Mouse (Mus musculus): ENCODE measurements at regions not wholly inside any gene's neighbourhood (a gene's known extent, or its start where the extent isn't known, plus 50 kb on each side); places are given as distances from the start of the nearest gene placed in this dataset.

DNA sequence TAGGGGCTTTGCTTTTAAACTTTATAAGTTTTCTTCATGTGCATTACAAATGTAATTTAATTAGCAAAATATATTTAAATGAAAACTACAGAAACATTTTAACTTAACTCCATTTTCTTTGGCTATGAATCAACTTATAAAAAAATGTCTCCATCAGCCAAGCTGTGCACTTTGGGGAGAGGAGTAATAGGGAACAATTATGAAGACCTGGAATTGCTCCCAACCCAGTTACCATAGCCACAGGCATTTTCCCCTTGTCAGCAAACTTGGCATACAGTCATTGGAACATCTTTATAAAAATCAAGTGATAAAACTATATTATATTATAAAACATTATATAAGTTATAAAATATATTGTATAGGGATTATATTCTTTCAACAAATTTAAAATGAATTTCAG lies 65.0 kb downstream of the Atxn7l3b start:
- DNase-seq (ENCODE audit: low spot score in 2 of 2) = peak; percentile 5 to 63

DNA sequence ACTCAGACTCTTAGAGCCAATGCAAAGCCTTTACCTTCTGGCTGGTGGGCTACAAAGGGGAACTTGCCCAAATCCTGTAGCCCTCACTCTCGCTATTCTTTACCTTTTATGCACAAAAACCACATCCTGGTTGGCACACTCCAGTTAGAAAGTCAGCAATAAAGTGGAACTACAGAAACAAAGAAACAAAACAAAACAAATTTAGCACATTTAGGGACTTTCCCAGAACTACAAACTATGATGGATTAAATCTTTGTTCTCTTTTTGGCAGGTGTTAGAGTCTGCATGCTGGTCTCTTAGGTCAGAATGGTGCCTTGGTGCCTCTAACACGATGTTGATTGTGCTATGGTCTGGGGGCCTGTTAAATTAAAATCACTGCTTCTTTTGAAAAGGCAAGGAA lies 65.4 kb downstream of the Atxn7l3b start:
- no peak for DNase-seq (ENCODE audit: low spot score in 2 of 2)

DNA sequence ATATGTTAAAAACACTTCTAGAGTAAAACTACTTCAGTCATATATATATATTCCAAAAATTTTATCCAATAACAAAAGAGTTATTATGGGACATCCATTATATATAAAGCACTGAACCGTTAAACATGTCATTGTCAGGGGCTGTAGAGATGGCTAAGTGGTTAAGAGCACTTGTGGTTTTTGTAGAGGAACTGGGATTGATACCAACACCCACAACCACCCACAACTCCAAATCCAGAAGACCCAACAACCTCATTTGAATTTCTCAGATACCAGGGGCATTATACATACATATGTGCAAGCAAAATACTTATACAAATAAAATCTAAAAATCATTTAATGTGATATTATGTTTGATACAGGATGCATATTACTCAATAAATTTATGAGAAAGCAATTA lies 76.8 kb downstream of the Atxn7l3b start:
- no peak for DNase-seq (ENCODE audit: low spot score in 2 of 2)

DNA sequence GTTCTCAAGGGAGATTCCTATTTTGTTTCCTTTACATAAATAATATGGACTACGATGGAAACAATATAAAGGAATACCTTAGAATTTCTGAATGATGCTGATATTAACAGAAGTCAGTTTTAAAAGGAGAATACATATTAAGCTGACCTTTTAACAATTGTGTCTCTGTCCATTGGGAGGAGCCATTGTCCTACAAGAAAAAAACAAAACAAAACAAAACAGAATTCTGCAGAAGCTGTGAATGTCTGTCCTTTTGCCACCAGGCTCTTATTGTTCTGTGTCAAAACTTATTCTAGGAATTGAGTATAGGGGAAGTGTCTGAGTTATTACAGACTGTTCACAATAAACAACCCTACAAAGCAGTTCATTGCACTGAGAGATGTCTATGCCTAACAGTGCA lies 82.6 kb downstream of the Atxn7l3b start:
- no peak for DNase-seq (ENCODE audit: low spot score in 2 of 2)

DNA sequence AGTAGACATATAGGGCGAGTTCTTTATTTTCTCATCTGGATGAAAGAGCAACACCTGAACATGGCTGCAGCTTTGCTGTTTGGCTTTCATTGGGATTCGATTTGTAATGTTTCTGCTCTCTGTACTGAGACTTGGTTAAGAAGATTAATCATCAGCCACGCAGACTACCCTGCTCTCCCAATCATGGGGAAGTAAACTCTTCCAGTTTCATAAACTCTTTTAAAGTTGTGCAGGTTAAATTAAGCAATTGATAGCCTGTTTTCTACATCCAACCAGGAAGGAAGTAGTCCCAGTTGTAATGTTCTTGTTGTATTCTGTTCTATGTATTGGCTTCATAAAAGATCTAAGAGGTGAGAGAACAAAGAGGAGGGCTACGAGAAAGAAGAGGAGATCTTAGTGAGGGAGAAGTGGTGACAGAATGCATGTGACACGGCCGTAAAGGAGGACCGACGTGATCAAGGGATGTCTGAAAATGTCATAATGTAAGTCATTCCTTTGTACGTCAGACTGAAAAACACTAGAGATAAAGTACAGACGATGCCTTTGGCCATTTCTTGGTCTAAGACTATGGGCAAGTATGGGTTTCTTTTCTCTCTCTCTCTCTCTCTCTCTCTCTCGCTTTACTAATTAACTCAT lies 91.3 kb downstream of the Atxn7l3b start:
- no peak for DNase-seq (ENCODE audit: low spot score in 2 of 2)

DNA sequence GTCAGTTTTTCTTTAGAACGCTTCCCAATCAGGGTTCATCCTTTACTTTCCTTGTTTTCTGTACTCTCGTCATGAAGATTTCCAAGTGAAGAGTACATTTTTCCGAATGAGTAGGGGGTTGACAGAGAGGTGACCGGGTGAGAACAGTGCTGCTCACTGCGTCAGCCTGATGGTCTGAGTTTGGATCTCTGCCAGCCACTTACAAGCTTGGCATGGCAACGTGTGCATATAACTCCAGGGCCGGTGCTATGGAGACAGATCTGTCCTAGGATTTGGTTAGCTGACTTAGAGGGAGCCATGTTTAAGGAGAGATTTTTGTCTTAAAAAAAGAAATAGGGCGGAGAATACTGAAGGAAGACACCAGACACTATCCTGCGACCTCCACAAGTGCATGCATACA lies 92.8 kb downstream of the Atxn7l3b start:
- DNase-seq (ENCODE audit: low spot score in 2 of 2) = no peak

DNA sequence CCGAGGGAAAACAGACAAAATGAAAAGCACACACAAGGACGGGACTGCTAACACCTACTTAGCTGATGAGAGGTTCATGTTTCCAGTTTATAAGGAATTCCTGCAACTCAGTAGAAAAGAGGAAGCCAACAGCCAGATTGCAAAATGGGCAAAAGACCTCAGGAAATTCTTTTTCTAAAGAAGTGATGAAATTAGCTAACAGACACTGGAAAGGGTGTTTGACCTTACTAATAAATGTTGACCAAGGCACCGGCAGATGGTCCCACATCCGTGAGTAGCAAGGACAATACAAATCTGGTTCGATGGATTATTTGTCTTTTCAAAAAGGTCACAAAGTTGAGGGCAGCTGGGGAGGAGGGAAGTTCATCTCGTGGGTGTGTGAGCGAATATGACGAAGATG lies 93.3 kb downstream of the Atxn7l3b start:
- DNase-seq (ENCODE audit: low spot score in 2 of 2) = no peak

DNA sequence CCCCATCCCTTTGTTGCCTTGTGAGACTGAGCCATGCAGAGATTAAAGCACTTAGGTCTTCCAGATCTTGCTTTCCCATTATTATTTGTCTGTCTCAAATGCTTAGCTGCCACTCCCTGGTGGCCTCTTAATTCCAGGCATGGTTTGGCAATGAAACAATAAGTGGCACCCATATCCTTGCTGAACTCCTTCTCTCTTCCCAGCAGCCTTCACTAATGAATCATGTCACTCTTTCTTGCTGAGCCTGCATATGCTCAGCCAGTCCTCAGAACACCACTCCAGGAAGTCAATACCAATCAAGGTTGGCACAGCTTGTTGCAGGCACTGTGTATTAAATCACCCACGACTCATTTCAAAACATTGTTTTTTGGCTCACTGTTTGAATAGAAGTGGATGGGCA lies 118.6 kb downstream of the Atxn7l3b start:
- DNase-seq (ENCODE audit: low spot score in 2 of 2) = no peak

DNA sequence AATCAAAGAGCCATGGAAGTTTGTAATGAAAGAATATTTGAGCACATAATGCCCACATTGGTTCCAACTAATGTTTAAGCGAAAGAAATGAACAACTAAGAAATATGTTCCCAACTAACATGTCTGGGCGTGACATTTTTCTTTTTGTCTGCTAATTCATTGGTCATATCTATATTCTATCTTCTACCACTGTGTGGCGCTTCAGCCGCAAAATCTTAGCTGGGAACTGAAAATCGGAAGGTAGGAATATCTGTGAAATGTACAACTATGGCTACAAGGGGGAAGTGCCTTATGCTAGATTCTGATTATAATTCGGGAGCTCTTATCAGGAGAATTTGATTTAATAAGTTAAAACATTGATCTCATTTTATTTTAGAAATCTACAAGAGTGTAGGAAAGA lies 125.2 kb downstream of the Atxn7l3b start:
- peak in 1 of 2 experiments; percentile 39 for DNase-seq (ENCODE audit: low spot score in 2 of 2)

DNA sequence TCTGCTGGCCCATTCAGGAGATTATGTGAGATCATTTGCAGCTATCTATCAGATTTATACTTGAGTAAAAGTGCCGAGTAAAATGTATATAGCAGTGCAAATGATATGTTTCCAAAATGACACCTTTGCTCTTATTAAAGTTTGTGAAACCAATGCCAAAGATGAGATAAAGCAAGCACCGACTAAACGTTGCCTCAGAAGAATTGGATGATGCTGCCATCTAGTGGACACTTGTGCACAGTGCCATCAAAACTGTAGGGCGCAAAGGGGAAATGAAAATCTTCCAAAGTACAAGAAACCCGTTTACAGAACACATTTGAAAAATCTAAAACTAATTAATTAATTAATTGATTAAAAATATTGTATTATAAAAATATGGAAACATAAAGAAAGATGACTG lies 127.2 kb downstream of the Atxn7l3b start:
- peak; percentile 7 to 53 for DNase-seq (ENCODE audit: low spot score in 2 of 2)

DNA sequence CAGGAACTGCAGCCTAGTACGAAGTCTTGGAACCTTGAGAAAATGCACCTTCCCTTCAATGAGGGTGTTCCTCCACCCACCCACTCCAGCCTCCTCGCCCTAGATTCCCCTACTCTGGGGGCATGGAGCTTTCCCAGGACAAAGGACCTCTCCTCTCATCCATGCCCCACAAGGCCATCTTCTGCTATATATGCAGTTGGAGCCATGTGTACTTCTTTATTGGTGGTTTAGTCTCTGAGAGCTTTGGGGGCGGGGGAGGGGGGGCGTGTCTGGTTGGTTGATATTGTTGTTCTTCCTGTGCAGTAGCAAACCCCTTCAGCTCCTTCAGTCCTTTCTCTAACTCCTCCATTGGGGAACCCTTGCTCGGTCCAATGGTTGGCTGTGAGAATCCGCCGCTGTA lies 130.2 kb downstream of the Atxn7l3b start:
- DNase-seq (ENCODE audit: low spot score in 2 of 2) = no peak

DNA sequence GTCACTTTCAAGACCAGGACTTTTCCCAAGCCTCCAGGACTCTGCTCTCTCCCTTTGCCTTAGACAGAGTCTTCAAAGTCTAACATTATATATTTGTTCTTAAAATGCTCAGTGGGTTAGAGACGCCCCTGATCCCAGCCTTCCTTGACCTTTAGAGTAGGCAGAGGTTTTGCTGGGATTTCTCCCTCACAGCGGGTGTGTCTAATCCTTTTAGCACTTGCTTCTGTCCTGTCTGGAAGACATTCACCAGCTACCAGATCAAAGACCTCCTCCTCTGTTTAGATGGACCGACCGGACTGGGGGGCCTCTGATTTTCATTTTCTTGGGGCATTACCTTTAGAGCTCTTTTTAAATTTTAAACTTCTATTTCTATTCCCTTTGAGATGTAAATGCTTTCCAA lies 130.7 kb downstream of the Atxn7l3b start:
- DNase-seq (ENCODE audit: low spot score in 2 of 2) = no peak

DNA sequence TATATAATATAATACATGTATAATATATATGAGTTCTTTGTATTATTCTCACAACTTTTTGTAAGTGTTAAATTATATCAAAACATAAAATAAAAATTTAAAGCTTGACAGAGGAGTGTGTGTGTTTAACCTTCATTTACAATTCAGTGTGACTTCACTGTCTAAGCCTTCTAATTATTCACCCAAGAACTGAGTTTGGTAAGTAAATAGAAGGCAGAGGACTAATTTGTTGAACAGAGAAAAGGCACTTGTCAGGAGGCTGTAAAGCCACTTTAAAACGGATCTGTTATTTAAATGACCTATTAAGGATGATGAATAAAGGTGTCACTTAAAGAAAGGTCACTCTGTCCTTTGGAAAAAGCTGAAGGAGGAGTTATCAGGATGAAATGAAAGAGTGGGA lies 132.9 kb downstream of the Atxn7l3b start:
- no peak for DNase-seq (ENCODE audit: low spot score in 2 of 2)

DNA sequence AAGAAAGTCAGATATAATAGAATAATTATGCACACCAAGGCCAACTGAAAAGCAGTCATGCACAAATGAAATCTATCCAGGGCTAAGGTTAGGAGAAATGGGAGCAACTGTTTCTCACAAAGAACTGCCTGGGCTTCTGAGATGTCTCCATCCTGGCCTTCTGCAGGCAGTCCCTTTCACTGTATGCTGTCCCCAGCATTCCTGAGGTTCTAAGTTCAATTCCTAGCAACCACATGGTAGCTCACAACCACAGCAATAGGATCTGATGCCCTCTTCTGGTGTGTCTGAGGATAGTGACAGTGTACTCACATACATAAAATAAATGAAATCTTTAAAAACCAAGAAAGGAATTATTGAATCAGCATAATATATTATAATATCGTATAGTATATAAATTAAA lies 133.3 kb downstream of the Atxn7l3b start:
- DNase-seq (ENCODE audit: low spot score in 2 of 2) = no peak

DNA sequence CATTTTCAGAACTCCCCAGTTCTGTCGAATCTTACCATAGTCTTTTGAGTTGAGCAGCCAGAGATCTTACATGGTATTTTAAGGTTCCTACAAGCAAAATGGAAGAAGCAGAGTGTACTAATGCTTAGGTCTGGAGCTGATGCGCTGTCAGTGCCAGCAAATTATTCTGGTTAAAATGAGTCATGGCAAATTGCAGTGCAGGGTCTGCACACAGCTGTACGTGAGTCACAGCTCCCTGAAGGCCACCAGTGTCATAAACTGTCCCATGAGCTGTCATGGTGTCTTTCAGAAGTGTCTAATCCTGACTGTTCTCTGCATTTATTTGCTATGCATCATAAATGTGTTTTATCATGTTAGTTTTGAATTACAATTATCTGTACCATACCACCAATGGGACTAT lies 140.6 kb downstream of the Atxn7l3b start:
- no peak for DNase-seq (ENCODE audit: low spot score in 2 of 2)

DNA sequence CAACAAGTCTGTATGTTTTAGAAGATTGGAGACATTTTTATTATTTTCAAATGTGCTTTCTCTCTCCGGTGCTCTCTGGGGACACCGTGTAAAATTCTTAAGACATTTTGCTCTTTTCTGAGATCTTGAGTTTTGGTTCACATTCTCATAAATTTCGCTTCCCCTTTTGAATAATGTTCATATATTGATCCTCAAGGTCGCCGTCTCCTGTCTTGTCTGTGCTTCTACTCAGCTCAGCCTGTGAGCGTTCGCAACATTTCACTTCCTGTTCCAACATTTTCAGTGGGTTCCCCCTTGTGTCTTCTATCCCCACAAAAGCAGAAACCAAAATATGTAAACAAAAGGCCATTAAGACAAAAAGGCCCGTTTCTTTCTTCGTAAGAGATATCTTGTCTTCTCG lies 154.5 kb downstream of the Atxn7l3b start:
- no peak for DNase-seq (ENCODE audit: low spot score in 2 of 2)

DNA sequence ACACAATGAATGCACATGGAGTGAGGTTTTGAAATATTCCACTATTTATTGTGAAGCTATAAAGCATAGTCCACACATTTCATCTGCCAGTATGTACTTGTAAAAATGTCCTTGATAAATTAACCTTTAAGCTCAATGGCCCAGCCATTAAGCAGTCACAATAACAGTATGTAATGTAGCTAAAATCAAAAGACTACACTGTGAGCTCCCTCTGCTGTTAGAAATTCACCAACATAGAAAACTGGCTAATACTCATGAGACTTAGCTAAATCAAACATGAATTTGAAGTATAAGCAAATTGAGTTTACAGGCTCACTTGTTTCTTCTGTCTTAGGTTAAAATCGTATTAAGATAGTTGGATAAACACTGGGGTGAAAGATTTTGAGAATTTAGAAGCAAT lies 182.1 kb downstream of the Atxn7l3b start:
- DNase-seq (ENCODE audit: low spot score in 2 of 2) = peak in 1 of 2 experiments; percentile 60

DNA sequence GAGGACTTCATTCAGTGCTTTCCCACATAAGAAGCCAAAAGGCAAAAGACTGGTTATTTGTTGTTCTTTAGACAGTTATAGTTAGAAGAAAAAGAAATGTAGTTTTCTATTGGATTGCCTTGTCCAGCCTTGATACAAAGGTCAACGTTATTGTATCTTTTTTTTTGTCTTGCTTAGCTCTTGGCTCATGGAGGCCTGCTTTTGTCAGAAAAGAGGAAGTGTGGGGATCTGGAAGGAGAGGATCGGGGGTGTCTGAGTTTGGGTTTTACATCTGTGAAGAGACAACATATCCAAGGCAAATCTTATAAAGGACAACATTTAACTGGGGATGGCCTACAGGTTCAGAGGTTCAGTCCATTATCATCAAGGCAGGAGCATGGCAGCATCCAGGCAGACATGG lies 185.3 kb downstream of the Atxn7l3b start:
- DNase-seq (ENCODE audit: low spot score in 2 of 2) = no peak

DNA sequence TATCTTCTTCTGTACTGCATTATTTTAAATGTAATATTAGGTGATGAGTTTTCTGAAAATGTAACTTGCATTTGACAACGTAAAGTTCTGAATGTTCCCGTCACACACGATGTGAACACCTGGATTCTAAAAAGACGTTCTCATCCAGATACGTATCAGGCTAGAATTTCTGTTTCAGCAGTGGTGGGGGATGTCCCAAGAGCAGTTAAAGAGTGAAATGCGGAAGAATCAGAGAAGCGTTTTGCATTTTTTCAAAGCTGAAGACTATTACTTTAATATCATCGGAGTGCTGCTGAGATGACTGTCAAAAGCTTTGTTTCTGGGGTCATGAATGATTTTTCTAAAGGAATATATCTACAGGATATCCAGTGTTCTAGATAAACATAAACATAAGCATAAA lies 186.7 kb downstream of the Atxn7l3b start:
- no peak for DNase-seq (ENCODE audit: low spot score in 2 of 2)

Measured in layer of hippocampus, adult 18-20 months (tissue).